Mouse (Mus musculus): ENCODE results near the gene Hspa1b.

DNA sequence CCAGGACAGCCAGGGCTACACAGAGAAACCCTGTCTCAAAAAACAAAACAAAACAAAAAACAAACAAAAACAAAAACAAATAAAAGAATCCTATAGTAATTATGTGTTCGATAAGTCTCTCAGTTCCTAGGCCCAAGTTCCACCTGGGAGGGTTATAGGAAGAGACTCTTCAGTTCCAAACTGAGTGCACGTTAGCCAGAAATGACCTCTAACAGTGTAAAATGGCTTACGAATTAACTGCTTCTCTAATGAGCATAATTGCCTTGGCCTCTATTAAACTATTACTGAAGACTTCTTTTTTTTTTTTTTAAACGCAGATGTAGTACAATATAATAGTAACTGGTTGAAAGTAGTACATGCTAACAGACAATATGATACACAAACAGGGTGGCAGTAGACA is 5.1 kb downstream of the Hspa1b start:
- TF ChIP-seq HCFC1 (IDR thresholded peaks at IDR 0.05; ENCODE audit: borderline replicate concordance, insufficient read depth, low read length): no peak
- no peak for TF ChIP-seq ZC3H11A (IDR thresholded peaks at IDR 0.05; ENCODE audit: borderline replicate concordance, low read depth, low read length)
- TF ChIP-seq ZNF384 (IDR thresholded peaks at IDR 0.05; ENCODE audit: low read depth, low read length): no peak
